In the genomic region with DNA sequence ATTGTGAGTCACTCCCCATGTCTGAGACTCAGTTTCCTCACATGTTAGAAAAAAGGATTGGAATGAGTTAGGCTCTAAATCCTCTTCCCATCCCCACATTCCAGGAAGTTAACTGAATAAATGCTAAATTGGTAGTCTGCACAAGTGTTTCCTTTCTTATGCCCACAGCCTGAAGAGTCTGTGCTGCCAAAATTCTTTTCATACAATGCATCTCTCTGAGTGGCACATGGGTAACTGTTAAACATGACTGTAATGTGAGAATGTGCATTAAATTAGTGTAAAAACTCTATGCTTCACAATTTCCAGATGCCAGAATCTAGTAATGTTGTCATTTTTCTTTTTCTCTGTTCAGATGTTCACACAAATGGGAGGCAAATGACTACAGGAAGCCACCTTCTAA, we compare ENCODE assay signal across 25 mouse cellular contexts.
A peak's percentile ranks its signal among the peaks of the same experiment; 100 is the strongest.
DNase-seq lines count a peak whose midpoint lies in the region; ATAC-seq lines count a peak whose summit lies in the region.
"Had no signal": no experiment of that assay in that cellular context is flagged by ENCODE, and none has a peak within 500 bp of the region (broad histone marks: within the 10 kb centered on the region; RNA-seq: fewer than 3 reads in every experiment).

No protein-coding gene starts in this region.

- H3K27ac ChIP-seq in forebrain, embryonic 14.5 days (ENCODE audit: low read depth, low read length) = no peak overlapping the region
- H3K27ac ChIP-seq in forebrain, embryonic 13.5 days = no peak overlapping the region
- H3K27ac ChIP-seq in limb, embryonic 12.5 days = 0 out of 2 replicates have a peak overlapping the region, but pooled peaks have one; percentile 51
- no peak overlapping the region for H3K27ac ChIP-seq in limb, embryonic 10.5 days
- peak overlapping the region; percentile 44; the same call in 1 of the 2 replicates for H3K27ac ChIP-seq in embryonic facial prominence, embryonic 15.5 days (replicated peaks)
- H3K27ac ChIP-seq: heart, adult 2 months; heart, embryonic 13.5 days; hindbrain, embryonic 12.5 days; macrophage; stomach, postnatal 0 days had no signal

- H3K9me3 ChIP-seq in forebrain, embryonic 14.5 days (replicated peaks; ENCODE audit: control insufficient read depth, low read length) = no peaks in the 10 kb centered on the region
- H3K9me3 ChIP-seq in forebrain, embryonic 13.5 days (replicated peaks) = no peaks in the 10 kb centered on the region
- no peaks in the 10 kb centered on the region for H3K9me3 ChIP-seq in limb, embryonic 12.5 days
- H3K9me3 ChIP-seq in limb, embryonic 10.5 days (replicated peaks) = no peaks in the 10 kb centered on the region
- no peaks in the 10 kb centered on the region for H3K9me3 ChIP-seq in embryonic facial prominence, embryonic 15.5 days (replicated peaks)
- H3K9me3 ChIP-seq: heart, embryonic 13.5 days; hindbrain, embryonic 12.5 days had no signal

- peaks cover 4% of the 10 kb centered on the region; the same call in 1 of the 2 replicates for H3K4me1 ChIP-seq in forebrain, embryonic 14.5 days (ENCODE audit: control insufficient read depth, insufficient read depth, low read length)
- H3K4me1 ChIP-seq in forebrain, embryonic 13.5 days = peaks cover 17% of the 10 kb centered on the region
- peaks cover 22% of the 10 kb centered on the region for H3K4me1 ChIP-seq in limb, embryonic 12.5 days (replicated peaks)
- H3K4me1 ChIP-seq in limb, embryonic 10.5 days = peaks cover 20% of the 10 kb centered on the region
- H3K4me1 ChIP-seq in embryonic facial prominence, embryonic 15.5 days = peaks cover 22% of the 10 kb centered on the region

- no peak for ATAC-seq in forebrain, embryonic 14.5 days
- ATAC-seq in forebrain, embryonic 13.5 days = no peak
- ATAC-seq in limb, embryonic 12.5 days (ENCODE audit: insufficient number of reproducible peaks, insufficient read depth, low FRiP score, low TSS enrichment, low read depth) = no peak
- peak; percentile 57; the same call in 1 of the 2 replicates for ATAC-seq in embryonic facial prominence, embryonic 15.5 days (ENCODE audit: insufficient number of reproducible peaks, low FRiP score, low TSS enrichment, low read depth)
- ATAC-seq: intestine, postnatal 0 days; liver, postnatal 0 days; lung, postnatal 0 days; midbrain, embryonic 16.5 days had no signal

- H3K9ac ChIP-seq in forebrain, embryonic 14.5 days (ENCODE audit: low read length) = no peak overlapping the region
- no peak overlapping the region for H3K9ac ChIP-seq in forebrain, embryonic 13.5 days
- no peak overlapping the region for H3K9ac ChIP-seq in limb, embryonic 12.5 days (replicated peaks)
- H3K9ac ChIP-seq in embryonic facial prominence, embryonic 15.5 days = no peak overlapping the region
- H3K9ac ChIP-seq: heart, embryonic 13.5 days; hindbrain, embryonic 12.5 days; liver, postnatal 0 days had no signal

- H3K36me3 ChIP-seq in forebrain, embryonic 14.5 days (ENCODE audit: control insufficient read depth, insufficient read depth, low read length) = no peaks in the 10 kb centered on the region
- no peaks in the 10 kb centered on the region for H3K36me3 ChIP-seq in forebrain, embryonic 13.5 days (ENCODE audit: poor library complexity, severe bottlenecking)
- H3K36me3 ChIP-seq in limb, embryonic 12.5 days = no peaks in the 10 kb centered on the region
- no peaks in the 10 kb centered on the region for H3K36me3 ChIP-seq in limb, embryonic 10.5 days
- no peaks in the 10 kb centered on the region for H3K36me3 ChIP-seq in embryonic facial prominence, embryonic 15.5 days
- H3K36me3 ChIP-seq: heart, embryonic 13.5 days; hindbrain, embryonic 12.5 days had no signal

- no peaks in the 10 kb centered on the region for H3K27me3 ChIP-seq in forebrain, embryonic 14.5 days (replicated peaks; ENCODE audit: control insufficient read depth, insufficient read depth, low read length)
- no peaks in the 10 kb centered on the region for H3K27me3 ChIP-seq in forebrain, embryonic 13.5 days
- H3K27me3 ChIP-seq in limb, embryonic 12.5 days = no peaks in the 10 kb centered on the region
- H3K27me3 ChIP-seq in limb, embryonic 10.5 days (ENCODE audit: low read depth, poor library complexity, severe bottlenecking) = no peaks in the 10 kb centered on the region
- no peaks in the 10 kb centered on the region for H3K27me3 ChIP-seq in embryonic facial prominence, embryonic 15.5 days
- H3K27me3 ChIP-seq: heart, embryonic 13.5 days; hindbrain, embryonic 12.5 days had no signal

- DNase-seq in forebrain, embryonic 14.5 days (ENCODE audit: low spot score) = peak; percentile 20
- DNase-seq in limb, embryonic 10.5 days (ENCODE audit: low spot score) = no peak
- DNase-seq in adrenal gland, adult 8-10 months = no peak
- no peak for DNase-seq in adrenal gland, postnatal 10 days
- DNase-seq in adrenal gland, adult 18-20 months (ENCODE audit: low spot score in 2 of 2) = no peak
- DNase-seq: cerebellum, adult 2 months; cerebellum, postnatal 25 days; gastrocnemius, postnatal 36 days; heart, adult 2 months; heart, postnatal 14 days; kidney, postnatal 25 days; liver, postnatal 0 days; right cerebral cortex, adult 18-20 months had no signal

- H3K4me2 ChIP-seq in forebrain, embryonic 14.5 days (ENCODE audit: low read length) = no peak overlapping the region
- no peak overlapping the region for H3K4me2 ChIP-seq in forebrain, embryonic 13.5 days
- H3K4me2 ChIP-seq in limb, embryonic 12.5 days = no peak overlapping the region
- H3K4me2 ChIP-seq in embryonic facial prominence, embryonic 15.5 days (replicated peaks) = no peak overlapping the region
- H3K4me2 ChIP-seq: heart, embryonic 13.5 days; hindbrain, embryonic 12.5 days; liver, embryonic 11.5 days had no signal

- H3K4me3 ChIP-seq in forebrain, embryonic 14.5 days (ENCODE audit: low read depth, low read length) = no peak overlapping the region
- no peak overlapping the region for H3K4me3 ChIP-seq in forebrain, embryonic 13.5 days
- H3K4me3 ChIP-seq in limb, embryonic 12.5 days (replicated peaks) = no peak overlapping the region
- H3K4me3 ChIP-seq in limb, embryonic 10.5 days = no peak overlapping the region
- no peak overlapping the region for H3K4me3 ChIP-seq in embryonic facial prominence, embryonic 15.5 days (replicated peaks)
- H3K4me3 ChIP-seq: heart, adult 2 months; heart, embryonic 13.5 days; hindbrain, embryonic 12.5 days; myocyte had no signal

Comparison
In these comparisons a context has a peak if more than half of its experiments do, and no peak if none do; other contexts are left out.
1. H3K27ac ChIP-seq: peak in limb, embryonic 12.5 days (single experiment) and embryonic facial prominence, embryonic 15.5 days (single experiment); none in forebrain, embryonic 14.5 days (single experiment), forebrain, embryonic 13.5 days (single experiment) and limb, embryonic 10.5 days (single experiment).